Mouse (Mus musculus): ENCODE measurements around the gene Klhl5.
A peak's percentile ranks its signal among the peaks of the same experiment; 100 is the strongest.
"Not testable (repeated sequence)": the region's sequence is repeated elsewhere in the genome, so short reads cannot be mapped to it uniquely, and the experiment has no call there.

Klhl5 gene

GRCm38 (mm10) chr5:65096082-65096481 lies 11.3 kb upstream of the Klhl5 start:
- ATAC-seq (ENCODE audit: insufficient number of reproducible peaks, low FRiP score, low TSS enrichment), result no peak

GRCm38 (mm10) chr5:65096805-65097204 lies 10.5 kb upstream of the Klhl5 start:
- ATAC-seq (ENCODE audit: insufficient number of reproducible peaks, low FRiP score, low TSS enrichment), result no peak

- no peak for ATAC-seq (ENCODE audit: insufficient number of reproducible peaks, low FRiP score, low TSS enrichment)
These were observed 9.9 kb upstream of the Klhl5 start for GRCm38 (mm10) chr5:65097457-65097856.

GRCm38 (mm10) chr5:65100002-65100401 lies 7.3 kb upstream of the Klhl5 start:
- no peak for ATAC-seq (ENCODE audit: insufficient number of reproducible peaks, low FRiP score, low TSS enrichment)

- no peak for ATAC-seq (ENCODE audit: insufficient number of reproducible peaks, low FRiP score, low TSS enrichment)
These were observed 6.1 kb upstream of the Klhl5 start for GRCm38 (mm10) chr5:65101209-65101608.

GRCm38 (mm10) chr5:65101621-65102020 lies 5.7 kb upstream of the Klhl5 start:
- ATAC-seq (ENCODE audit: insufficient number of reproducible peaks, low FRiP score, low TSS enrichment), result no peak

GRCm38 (mm10) chr5:65102026-65102640 lies 5.2 kb upstream of the Klhl5 start:
- ATAC-seq (ENCODE audit: insufficient number of reproducible peaks, low FRiP score, low TSS enrichment), result no peak

- no peak for ATAC-seq (ENCODE audit: insufficient number of reproducible peaks, low FRiP score, low TSS enrichment)
These were observed 4.7 kb upstream of the Klhl5 start for GRCm38 (mm10) chr5:65102641-65103042.

GRCm38 (mm10) chr5:65107773-65108432 lies 564 bp downstream of the Klhl5 start:
- peak; percentile 16; the same call in 1 of the 2 replicates for ATAC-seq (ENCODE audit: insufficient number of reproducible peaks, low FRiP score, low TSS enrichment)

- ATAC-seq (ENCODE audit: insufficient number of reproducible peaks, low FRiP score, low TSS enrichment), result not testable (repeated sequence)
These were observed 4.9 kb downstream of the Klhl5 start for GRCm38 (mm10) chr5:65112225-65112624.

- no peak for ATAC-seq (ENCODE audit: insufficient number of reproducible peaks, low FRiP score, low TSS enrichment)
These were observed 6.0 kb downstream of the Klhl5 start for GRCm38 (mm10) chr5:65113323-65113722.

GRCm38 (mm10) chr5:65116789-65117188 lies 9.4 kb downstream of the Klhl5 start:
- ATAC-seq (ENCODE audit: insufficient number of reproducible peaks, low FRiP score, low TSS enrichment), result no peak

GRCm38 (mm10) chr5:65119495-65119894 lies 12.2 kb downstream of the Klhl5 start:
- no peak for ATAC-seq (ENCODE audit: insufficient number of reproducible peaks, low FRiP score, low TSS enrichment)

- ATAC-seq (ENCODE audit: insufficient number of reproducible peaks, low FRiP score, low TSS enrichment), result no peak
These were observed 12.6 kb downstream of the Klhl5 start for GRCm38 (mm10) chr5:65119918-65120317.

- ATAC-seq (ENCODE audit: insufficient number of reproducible peaks, low FRiP score, low TSS enrichment), result no peak
These were observed 15.3 kb downstream of the Klhl5 start for GRCm38 (mm10) chr5:65122616-65123015.

GRCm38 (mm10) chr5:65126137-65126536 lies 18.8 kb downstream of the Klhl5 start:
- no peak for ATAC-seq (ENCODE audit: insufficient number of reproducible peaks, low FRiP score, low TSS enrichment)

- ATAC-seq (ENCODE audit: insufficient number of reproducible peaks, low FRiP score, low TSS enrichment), result no peak
These were observed 21.1 kb downstream of the Klhl5 start for GRCm38 (mm10) chr5:65128481-65128880.

GRCm38 (mm10) chr5:65130528-65131210 lies 23.3 kb downstream of the Klhl5 start:
- no peak for ATAC-seq (ENCODE audit: insufficient number of reproducible peaks, low FRiP score, low TSS enrichment)

- peak; percentile 69; the same call in 1 of the 2 replicates for ATAC-seq (ENCODE audit: insufficient number of reproducible peaks, low FRiP score, low TSS enrichment)
These were observed 24.0 kb downstream of the Klhl5 start for GRCm38 (mm10) chr5:65131211-65131879.

- ATAC-seq (ENCODE audit: insufficient number of reproducible peaks, low FRiP score, low TSS enrichment), result no peak
These were observed 28.8 kb downstream of the Klhl5 start for GRCm38 (mm10) chr5:65136159-65136558.

- ATAC-seq (ENCODE audit: insufficient number of reproducible peaks, low FRiP score, low TSS enrichment), result no peak
These were observed 29.7 kb downstream of the Klhl5 start for GRCm38 (mm10) chr5:65137073-65137472.

Data from cerebellum, adult (tissue).